Mouse (Mus musculus) stomach, postnatal 0 days (tissue): Measurements from ENCODE around the gene Lsp1.

Experiments used
- CTCF ChIP-seq: IDR thresholded peaks from 2 replicates; pipeline ENCODE4 v1.5.1; 2016; ENCODE audit warnings: antibody characterized with exemption, low read depth, mild to moderate bottlenecking, moderate library complexity
- EP300 ChIP-seq: optimal IDR thresholded peaks from 2 replicates; pipeline ENCODE3; 2016; ENCODE audit warnings: antibody characterized with exemption

GRCm38 (mm10) chr7:142532671-142533058 lies 72.1 kb downstream of the Lsp1 start, which contains the start of gene Mrpl23:
- TF ChIP-seq CTCF, result no peak
- no peak for TF ChIP-seq EP300
